Mouse (Mus musculus) kidney, adult 18-20 months (tissue): Measurements from ENCODE around the gene Gpr12.
"Not testable (repeated sequence)": the region's sequence is repeated elsewhere in the genome, so short reads cannot be mapped to it uniquely, and the experiment has no call there.

ENCODE experiments used
- DNase-seq: peaks from one replicate; pipeline ENCODE4 v3.0.0; 2021

The Gpr12 gene

GRCm38 (mm10) chr5:146584478-146585306 is at the start of gene Gpr12:
Gene Gpr12 (minus strand): TSS chr5:146585239.
- DNase-seq: no peak

GRCm38 (mm10) chr5:146631602-146632001 is 46.6 kb upstream of the Gpr12 start:
- DNase-seq: no peak

GRCm38 (mm10) chr5:146630961-146631360 is 45.9 kb upstream of the Gpr12 start:
- DNase-seq: no peak

GRCm38 (mm10) chr5:146629636-146630035 is 44.6 kb upstream of the Gpr12 start:
- no peak for DNase-seq

GRCm38 (mm10) chr5:146628804-146629203 is 43.8 kb upstream of the Gpr12 start:
- DNase-seq: no peak

- no peak for DNase-seq
Observed at GRCm38 (mm10) chr5:146627901-146628300, 42.9 kb upstream of the Gpr12 start.

GRCm38 (mm10) chr5:146625635-146626311 is 40.7 kb upstream of the Gpr12 start:
- DNase-seq: no peak

GRCm38 (mm10) chr5:146611830-146612229 is 26.8 kb upstream of the Gpr12 start:
- DNase-seq: no peak

- DNase-seq: no peak
Observed at GRCm38 (mm10) chr5:146611009-146611408, 26.0 kb upstream of the Gpr12 start.

- DNase-seq: no peak
Observed at GRCm38 (mm10) chr5:146609646-146610045, 24.6 kb upstream of the Gpr12 start.

- DNase-seq: no peak
Observed at GRCm38 (mm10) chr5:146607816-146608215, 22.8 kb upstream of the Gpr12 start.

- DNase-seq: no peak
Observed at GRCm38 (mm10) chr5:146606895-146607294, 21.9 kb upstream of the Gpr12 start.

GRCm38 (mm10) chr5:146606221-146606620 is 21.2 kb upstream of the Gpr12 start:
- DNase-seq: no peak

- DNase-seq: no peak
Observed at GRCm38 (mm10) chr5:146599970-146600369, 14.9 kb upstream of the Gpr12 start.

GRCm38 (mm10) chr5:146599216-146599615 is 14.2 kb upstream of the Gpr12 start:
- DNase-seq: not testable (repeated sequence)

- no peak for DNase-seq
Observed at GRCm38 (mm10) chr5:146598215-146599119, 13.4 kb upstream of the Gpr12 start.

GRCm38 (mm10) chr5:146597503-146597874 is 12.4 kb upstream of the Gpr12 start:
- DNase-seq: no peak

- no peak for DNase-seq
Observed at GRCm38 (mm10) chr5:146596612-146597502, 11.8 kb upstream of the Gpr12 start.

GRCm38 (mm10) chr5:146592580-146592979 is 7.5 kb upstream of the Gpr12 start:
- no peak for DNase-seq

GRCm38 (mm10) chr5:146591636-146592035 is 6.6 kb upstream of the Gpr12 start:
- no peak for DNase-seq

- DNase-seq: no peak
Observed at GRCm38 (mm10) chr5:146590987-146591386, 5.9 kb upstream of the Gpr12 start.
